Mouse (Mus musculus): ENCODE measurements around the gene Capn8. TPM values are rescaled to one million over a fixed set of nuclear protein-coding genes. Genes with fewer than 3 reads are reported as not detected.

The Capn8 gene
- 0.08 and 0.09 TPM in 2 replicates for polyA plus RNA-seq (2012; rRNA removed)

GRCm38 (mm10) chr1:182564408-182565120 is at the start of gene Capn8:
Gene Capn8 (plus strand): TSS chr1:182565007.

GRCm38 (mm10) chr1:182516758-182517676 is 47.8 kb upstream of the Capn8 start, which contains the start of gene Capn2:
Gene Capn2 (minus strand): TSS chr1:182517608.

Other genes with a start within 250 kb of the Capn8 start
- gene Fbxo28, start 223.4 kb upstream of the Capn8 start, polyA plus RNA-seq (2012; rRNA removed): 25.1 and 27.9 TPM in 2 replicates
- 14.7 and 17.9 TPM in 2 replicates for gene Trp53bp2, start 155.8 kb upstream of the Capn8 start, polyA plus RNA-seq (2012; rRNA removed)
- 55.7 and 57.5 TPM in 2 replicates for gene Capn2, start 47.4 kb upstream of the Capn8 start, polyA plus RNA-seq (2012; rRNA removed)
- gene Ccdc185, start 184.2 kb downstream of the Capn8 start, polyA plus RNA-seq (2012; rRNA removed): not detected in 2 replicates
- 57.0 and 57.6 TPM in 2 replicates for gene Susd4, start 198.9 kb downstream of the Capn8 start, polyA plus RNA-seq (2012; rRNA removed)